ENCODE assay signal across 34 mouse cellular contexts in genomic region chr1:40051157-40051556, GRCm38 (mm10). TPM values are rescaled to one million over a fixed set of nuclear protein-coding genes. Genes with fewer than 3 reads are reported as not detected.
DNase-seq lines count a peak whose midpoint lies in the region; ATAC-seq and TF ChIP-seq lines count a peak whose summit lies in the region.
"Had no signal": no experiment of that assay in that cellular context is flagged by ENCODE, and none has a peak within 500 bp of the region (broad histone marks: within the 10 kb centered on the region; RNA-seq: fewer than 3 reads in every experiment).

No protein-coding gene starts in this region.

- H3K4me1 ChIP-seq in heart, embryonic 11.5 days (ENCODE audit: control insufficient read depth, insufficient read depth, low read length), result no peaks in the 10 kb centered on the region
- H3K4me1 ChIP-seq in liver, postnatal 0 days (ENCODE audit: insufficient read depth), result peaks cover 3% of the 10 kb centered on the region; the same call in 1 of the 2 replicates
- H3K4me1 ChIP-seq: embryonic facial prominence, embryonic 13.5 days; forebrain, embryonic 12.5 days; heart, embryonic 15.5 days; hindbrain, embryonic 15.5 days; kidney, embryonic 15.5 days; limb, embryonic 15.5 days; neural tube, embryonic 12.5 days had no signal

- H3K9ac ChIP-seq in heart, embryonic 11.5 days (ENCODE audit: low read depth, low read length), result no peak overlapping the region
- no peak overlapping the region for H3K9ac ChIP-seq in liver, postnatal 0 days (replicated peaks)
- H3K9ac ChIP-seq: embryonic facial prominence, embryonic 13.5 days; forebrain, embryonic 12.5 days; heart, embryonic 15.5 days; hindbrain, embryonic 15.5 days; kidney, embryonic 15.5 days; limb, embryonic 15.5 days; lung, embryonic 14.5 days; neural tube, embryonic 12.5 days had no signal

- no peak overlapping the region for H3K4me3 ChIP-seq in heart, embryonic 11.5 days (ENCODE audit: low read depth, low read length)
- no peak overlapping the region for H3K4me3 ChIP-seq in liver, postnatal 0 days (ENCODE audit: low read depth, low read length)
- no peak overlapping the region for H3K4me3 ChIP-seq in layer of hippocampus, adult 2 months
- H3K4me3 ChIP-seq: embryonic facial prominence, embryonic 13.5 days; erythroblast, embryonic 14.5 days; forebrain, embryonic 12.5 days; heart, embryonic 15.5 days; hindbrain, embryonic 15.5 days; kidney, embryonic 15.5 days; limb, embryonic 15.5 days; neural tube, embryonic 12.5 days had no signal

- H3K9me3 ChIP-seq in heart, embryonic 11.5 days (replicated peaks; ENCODE audit: control insufficient read depth, low read length), result no peaks in the 10 kb centered on the region
- no peaks in the 10 kb centered on the region for H3K9me3 ChIP-seq in liver, postnatal 0 days (ENCODE audit: low read length)
- H3K9me3 ChIP-seq: embryonic facial prominence, embryonic 13.5 days; forebrain, embryonic 12.5 days; heart, embryonic 15.5 days; hindbrain, embryonic 15.5 days; kidney, embryonic 15.5 days; limb, embryonic 15.5 days; neural tube, embryonic 12.5 days had no signal

- peak; percentile 36; the same call in 1 of the 2 replicates for TF ChIP-seq EP300 in liver, postnatal 0 days (IDR thresholded peaks at IDR 0.05; ENCODE audit: low read depth)

- no peaks in the 10 kb centered on the region for H3K27me3 ChIP-seq in heart, embryonic 11.5 days (ENCODE audit: control insufficient read depth, insufficient read depth, low read length)
- H3K27me3 ChIP-seq in liver, postnatal 0 days (ENCODE audit: insufficient read depth, low read length), result no peaks in the 10 kb centered on the region
- H3K27me3 ChIP-seq: embryonic facial prominence, embryonic 13.5 days; forebrain, embryonic 12.5 days; heart, embryonic 15.5 days; hindbrain, embryonic 15.5 days; kidney, embryonic 15.5 days; limb, embryonic 15.5 days; neural tube, embryonic 12.5 days had no signal

- H3K4me2 ChIP-seq in heart, embryonic 11.5 days, result no peak overlapping the region
- no peak overlapping the region for H3K4me2 ChIP-seq in liver, postnatal 0 days (ENCODE audit: low read depth, low read length)
- H3K4me2 ChIP-seq: embryonic facial prominence, embryonic 13.5 days; forebrain, embryonic 12.5 days; heart, embryonic 15.5 days; hindbrain, embryonic 15.5 days; kidney, embryonic 15.5 days; limb, embryonic 15.5 days; lung, embryonic 14.5 days; neural tube, embryonic 12.5 days had no signal

- no peak for ATAC-seq in heart, embryonic 11.5 days (replicated peaks; ENCODE audit: insufficient number of reproducible peaks, low FRiP score, low TSS enrichment)
- ATAC-seq in liver, postnatal 0 days, result no peak
- ATAC-seq in neutrophil, adult 5-6 weeks (ENCODE audit: extremely low read depth, insufficient number of reproducible peaks, low FRiP score, poor library complexity, severe bottlenecking), result peak; percentile 89
- ATAC-seq: intestine, embryonic 16.5 days had no signal

- WGBS in heart, embryonic 11.5 days (ENCODE audit: insufficient replicate concordance), result 87% methylated on average over 6 of the region's 6 CpGs
- WGBS in liver, postnatal 0 days (ENCODE audit: insufficient replicate concordance), result 52% methylated on average over 6 of the region's 6 CpGs

- DNase-seq in heart, adult 11 months, result peak; percentile 75
- peak; percentile 47 for DNase-seq in c-Kit-positive CD71-negative TER-119-negative erythroid progenitor cells, embryonic 14.5 days (ENCODE audit: low read depth)
- DNase-seq in liver, postnatal 0 days, result peak; percentile 42
- DNase-seq in urinary bladder, postnatal 4 days (ENCODE audit: low spot score in 2 of 2), result no peak
- DNase-seq in layer of hippocampus, adult 2 months (ENCODE audit: low spot score in 2 of 2), result no peak
- no peak for DNase-seq in layer of hippocampus, postnatal 25 days (ENCODE audit: extremely low spot score in 1 of 2, low spot score in 1 of 2)
- DNase-seq: adrenal gland, adult 2 months; cerebellum, adult 11-12 months; cerebellum, postnatal 14 days; gastrocnemius, postnatal 25 days; heart, postnatal 36 days; kidney, postnatal 36 days; lung, embryonic 14.5 days; lung, postnatal 36 days; retina, postnatal 1 day; right cerebral cortex, postnatal 25 days; spleen, adult 18-20 months; thymus, postnatal 25 days had no signal

- no peak overlapping the region for H3K27ac ChIP-seq in heart, embryonic 11.5 days (ENCODE audit: low read depth, low read length)
- H3K27ac ChIP-seq in liver, postnatal 0 days (ENCODE audit: low read depth), result no peak overlapping the region
- H3K27ac ChIP-seq in layer of hippocampus, adult 2 months, result no peak overlapping the region
- H3K27ac ChIP-seq: embryonic facial prominence, embryonic 13.5 days; forebrain, embryonic 12.5 days; heart, embryonic 15.5 days; hindbrain, embryonic 15.5 days; kidney, embryonic 15.5 days; limb, embryonic 15.5 days; neural tube, embryonic 12.5 days had no signal

- no peak for TF ChIP-seq CTCF in liver, postnatal 0 days (IDR thresholded peaks at IDR 0.05; ENCODE audit: low read depth)
- no peak for TF ChIP-seq CTCF in layer of hippocampus, adult 2 months (conservative IDR thresholded peaks at IDR 0.05)

- H3K36me3 ChIP-seq in heart, embryonic 11.5 days (ENCODE audit: control insufficient read depth, insufficient read depth, low read length), result no peaks in the 10 kb centered on the region
- no peaks in the 10 kb centered on the region for H3K36me3 ChIP-seq in liver, postnatal 0 days (replicated peaks; ENCODE audit: insufficient read depth, low read length)
- H3K36me3 ChIP-seq: embryonic facial prominence, embryonic 13.5 days; forebrain, embryonic 12.5 days; heart, embryonic 15.5 days; hindbrain, embryonic 15.5 days; kidney, embryonic 15.5 days; limb, embryonic 15.5 days; neural tube, embryonic 12.5 days had no signal

RNA-seq across cellular contexts. Expression of gene Il1r2, which starts 22.7 kb away (rescaled TPM):
- polyA plus RNA-seq in heart, embryonic 11.5 days (2014; fragmentation: Nextera tagmentation; extraction: Ambion mirVana), result 0.14 and 0.97 TPM in 2 replicates
- polyA plus RNA-seq in liver, postnatal 0 days (2015; fragmentation: Nextera tagmentation; extraction: Ambion mirVana), result 2.7 and 3.4 TPM in 2 replicates
- total RNA-seq in neutrophil, adult 5-6 weeks (2017), result 542 and 614 TPM in 2 replicates
- total RNA-seq in layer of hippocampus, adult 2 months (2021), result not detected
- total RNA-seq in layer of hippocampus, postnatal 25 days (2021), result under 1 TPM in 1 of 2 experiments, not detected in 1; 0.52 TPM
- total RNA-seq: heart, adult 8-10 months; heart, postnatal 36 days; left cerebral cortex, postnatal 36 days; MEL; midbrain, postnatal 0 days had no signal
- polyA plus RNA-seq: adrenal gland, adult 2 months; erythroblast, embryonic 14.5 days; testis, adult 2 months had no signal

Comparison
In these comparisons a context has a peak if more than half of its experiments do, and no peak if none do; other contexts are left out.
1. DNase-seq: peak in heart, adult 11 months (single experiment), c-Kit-positive CD71-negative TER-119-negative erythroid progenitor cells, embryonic 14.5 days (single experiment) and liver, postnatal 0 days (single experiment); none in urinary bladder, postnatal 4 days (0 of 2), layer of hippocampus, adult 2 months (0 of 2) and layer of hippocampus, postnatal 25 days (0 of 2).
2. RNA of gene Il1r2, which starts 22.7 kb away (total RNA-seq): 542 to 614 TPM in neutrophil, adult 5-6 weeks; 0.52 TPM in layer of hippocampus, postnatal 25 days and not detected in layer of hippocampus, adult 2 months; every median in the first group is over 100 times any median in the second.